Mouse (Mus musculus): ENCODE measurements at regions not wholly inside any gene's neighbourhood (a gene's known extent, or its start where the extent isn't known, plus 50 kb on each side); places are given as distances from the start of the nearest gene placed in this dataset.

GRCm38 (mm10) chr13:25848156-25848555 lies 577.9 kb upstream of the Nrsn1 start:
- Histone ChIP-seq H3K4me3 (replicated peaks) (no peak overlapping the region), H3K27ac (replicated peaks) (no peak overlapping the region), H3K9me3 (replicated peaks) (no peaks in the 10 kb centered on the region), H3K9ac (replicated peaks) (no peak overlapping the region), H3K4me1 (no peaks in the 10 kb centered on the region), H3K36me3 (no peaks in the 10 kb centered on the region), H3K4me2 (no peak overlapping the region), H3K27me3 (replicated peaks) (no peaks in the 10 kb centered on the region)
- WGBS = 88% methylated on average over 4 of the region's 4 CpGs
- ATAC-seq (ENCODE audit: low FRiP score) = no peak

GRCm38 (mm10) chr13:25838237-25838636 lies 567.9 kb upstream of the Nrsn1 start:
- WGBS = 82% methylated on average over 4 of the region's 4 CpGs
- Histone ChIP-seq H3K27me3 (replicated peaks) (no peaks in the 10 kb centered on the region), H3K9ac (replicated peaks) (no peak overlapping the region), H3K4me3 (replicated peaks) (no peak overlapping the region), H3K27ac (replicated peaks) (no peak overlapping the region), H3K4me1 (no peaks in the 10 kb centered on the region), H3K4me2 (no peak overlapping the region), H3K36me3 (no peaks in the 10 kb centered on the region), H3K9me3 (replicated peaks) (no peaks in the 10 kb centered on the region)
- ATAC-seq (ENCODE audit: low FRiP score) = no peak

DNA sequence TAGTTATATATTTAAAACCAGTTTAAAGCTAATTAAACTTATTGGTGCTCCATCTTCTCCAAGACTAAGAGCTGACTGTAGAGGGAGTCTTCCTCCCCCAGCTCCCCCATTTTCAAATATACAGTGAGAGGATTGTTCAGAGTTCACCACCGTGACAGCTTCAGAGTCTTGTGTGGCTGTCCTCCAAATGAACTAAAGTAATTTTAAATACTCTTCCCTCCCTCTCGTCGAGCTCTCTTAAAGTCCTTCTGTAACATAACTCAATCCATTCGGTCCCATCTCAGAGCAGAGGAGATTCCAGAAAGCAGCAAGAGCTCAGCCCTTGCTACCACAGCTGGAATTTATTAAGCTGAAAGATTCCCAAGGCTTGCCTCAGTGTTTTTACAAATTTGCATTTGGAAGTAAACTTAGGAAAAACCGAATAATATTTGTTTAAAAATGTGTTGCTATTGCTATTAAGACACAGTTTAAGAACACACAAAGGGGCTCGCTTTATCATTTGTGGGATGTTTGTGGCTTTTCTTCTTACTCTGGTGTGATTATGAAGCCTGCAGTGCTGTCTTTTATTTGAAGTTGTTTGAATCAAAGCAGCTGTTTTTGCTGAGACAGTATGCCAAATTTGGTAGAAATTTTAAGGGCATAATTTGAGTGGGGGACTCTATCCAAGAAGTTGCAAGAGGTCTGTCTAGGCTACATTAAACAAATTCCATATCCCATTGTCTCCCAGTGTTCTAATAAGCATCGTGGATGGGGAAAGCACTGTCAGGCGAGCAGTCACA lies 559.0 kb upstream of the Nrsn1 start:
- Histone ChIP-seq H3K9me3 (replicated peaks) (no peaks in the 10 kb centered on the region), H3K4me2 (no peak overlapping the region), H3K4me3 (replicated peaks) (no peak overlapping the region), H3K27me3 (replicated peaks) (no peaks in the 10 kb centered on the region), H3K36me3 (no peaks in the 10 kb centered on the region), H3K9ac (replicated peaks) (no peak overlapping the region), H3K27ac (replicated peaks) (no peak overlapping the region), H3K4me1 (no peaks in the 10 kb centered on the region)
- WGBS = 75% methylated on average over 8 of the region's 8 CpGs
- ATAC-seq (ENCODE audit: low FRiP score) = no peak

DNA sequence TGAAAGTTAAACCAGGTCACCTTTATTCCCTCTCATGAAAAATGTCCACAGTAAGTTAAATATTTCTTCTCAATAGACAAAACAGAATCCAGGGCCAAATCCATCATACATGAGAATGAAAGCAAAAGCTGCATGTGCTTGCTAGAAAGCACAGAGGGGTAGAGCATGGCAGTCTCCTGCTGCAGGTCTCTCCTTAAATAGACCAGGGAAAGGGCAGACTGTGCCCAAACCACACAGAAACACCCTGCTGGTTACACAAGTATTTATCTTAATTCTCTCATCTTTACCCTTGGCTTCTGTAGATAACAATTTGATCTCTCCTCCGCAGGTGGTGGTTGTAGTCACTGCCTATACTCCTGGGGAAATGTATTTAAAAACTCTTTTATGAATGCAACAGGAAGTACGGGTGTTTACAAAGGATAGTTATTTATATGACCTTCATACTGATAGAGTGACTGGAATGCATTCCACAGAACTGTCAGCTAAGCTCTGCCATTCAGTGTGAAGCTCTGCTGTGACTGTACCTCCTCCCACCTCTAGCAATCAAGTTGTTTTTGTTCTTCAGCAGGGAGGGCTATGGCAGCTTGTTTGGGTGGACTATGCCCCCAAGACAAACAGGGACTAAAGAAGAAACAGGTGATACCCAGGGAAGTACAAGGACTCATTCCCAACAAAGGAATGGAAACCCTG lies 538.4 kb upstream of the Nrsn1 start:
- Histone ChIP-seq H3K27me3 (replicated peaks) (no peaks in the 10 kb centered on the region), H3K4me3 (replicated peaks) (no peak overlapping the region), H3K9ac (replicated peaks) (no peak overlapping the region), H3K9me3 (replicated peaks) (no peaks in the 10 kb centered on the region), H3K4me1 (no peaks in the 10 kb centered on the region), H3K36me3 (no peaks in the 10 kb centered on the region), H3K27ac (replicated peaks) (no peak overlapping the region), H3K4me2 (no peak overlapping the region)
- ATAC-seq (ENCODE audit: low FRiP score) = no peak
- WGBS = 87% methylated on average over 2 of the region's 2 CpGs

DNA sequence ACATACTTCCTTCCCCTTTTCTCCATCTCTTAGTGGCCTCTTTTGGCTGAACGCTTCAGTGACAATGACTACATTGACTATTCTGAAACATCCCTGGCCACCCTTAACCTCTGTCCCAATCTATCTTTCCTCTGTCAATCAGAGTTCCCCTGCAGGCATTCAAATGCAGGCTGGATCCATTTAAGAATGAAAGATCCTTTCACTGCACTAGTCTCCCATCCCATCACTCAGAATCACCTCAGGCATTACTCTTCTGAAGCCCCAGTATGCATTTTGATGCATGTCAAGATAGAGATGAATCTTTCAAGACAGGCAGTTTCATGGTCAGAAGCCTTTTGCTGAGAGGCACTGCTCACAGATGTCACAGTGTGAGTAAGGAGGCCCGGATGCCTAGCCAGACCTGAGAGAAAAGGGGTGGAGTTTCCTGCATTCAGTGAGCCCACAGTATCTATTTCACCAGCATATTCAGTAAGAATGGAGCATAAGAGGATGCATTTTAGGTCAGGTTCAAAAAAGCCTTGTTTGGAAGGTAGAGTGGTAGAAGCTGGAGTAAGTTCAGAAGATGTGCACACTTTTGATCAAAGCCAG lies 523.0 kb upstream of the Nrsn1 start:
- Histone ChIP-seq H3K4me2 (no peak overlapping the region), H3K4me1 (no peaks in the 10 kb centered on the region), H3K36me3 (no peaks in the 10 kb centered on the region), H3K27me3 (replicated peaks) (no peaks in the 10 kb centered on the region), H3K4me3 (replicated peaks) (no peak overlapping the region), H3K9ac (replicated peaks) (no peak overlapping the region), H3K27ac (replicated peaks) (no peak overlapping the region), H3K9me3 (replicated peaks) (no peaks in the 10 kb centered on the region)
- 28% methylated on average over 2 of the region's 2 CpGs for WGBS
- ATAC-seq (ENCODE audit: low FRiP score) = no peak

DNA sequence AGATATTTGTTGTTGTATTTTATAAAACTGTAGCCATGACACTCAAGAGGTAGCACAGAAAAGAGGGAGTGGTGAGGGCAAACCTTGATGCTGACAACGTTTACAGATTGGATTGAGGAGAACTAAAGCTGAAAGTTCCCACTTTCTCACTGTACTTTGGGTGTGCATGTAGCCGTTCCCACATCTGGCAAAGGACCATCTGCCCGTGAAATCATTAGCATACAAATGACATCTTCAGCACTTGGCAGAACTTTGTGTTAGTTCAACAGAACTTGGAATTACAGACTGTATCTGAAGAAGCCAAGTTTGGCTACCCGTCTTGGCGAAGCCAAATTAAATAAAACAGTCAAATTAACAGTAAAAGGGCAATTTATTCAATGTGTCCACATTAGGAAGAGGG lies 510.9 kb upstream of the Nrsn1 start:
- H3K4me2 ChIP-seq = no peak overlapping the region
- H3K36me3 ChIP-seq = no peaks in the 10 kb centered on the region
- no peak overlapping the region for H3K4me3 ChIP-seq (replicated peaks)
- H3K4me1 ChIP-seq = no peaks in the 10 kb centered on the region
- H3K9ac ChIP-seq (replicated peaks) = no peak overlapping the region
- no peaks in the 10 kb centered on the region for H3K27me3 ChIP-seq (replicated peaks)
- WGBS = 62% methylated on average over 5 of the region's 5 CpGs
- H3K9me3 ChIP-seq (replicated peaks) = no peaks in the 10 kb centered on the region
- ATAC-seq (ENCODE audit: low FRiP score) = no peak
- no peak overlapping the region for H3K27ac ChIP-seq (replicated peaks)

GRCm38 (mm10) chr13:25777706-25778105 lies 507.4 kb upstream of the Nrsn1 start:
- H3K27ac ChIP-seq (replicated peaks) = no peak overlapping the region
- no peak overlapping the region for H3K9ac ChIP-seq (replicated peaks)
- H3K4me3 ChIP-seq (replicated peaks) = no peak overlapping the region
- H3K27me3 ChIP-seq (replicated peaks) = no peaks in the 10 kb centered on the region
- H3K4me1 ChIP-seq = peaks cover 7% of the 10 kb centered on the region; the same call in 1 of the 2 replicates
- no peaks in the 10 kb centered on the region for H3K36me3 ChIP-seq
- no peaks in the 10 kb centered on the region for H3K9me3 ChIP-seq (replicated peaks)
- no peak for ATAC-seq (ENCODE audit: low FRiP score)
- whole genome bisulfite sequencing = 76% methylated on average over 3 of the region's 3 CpGs
- no peak overlapping the region for H3K4me2 ChIP-seq

DNA sequence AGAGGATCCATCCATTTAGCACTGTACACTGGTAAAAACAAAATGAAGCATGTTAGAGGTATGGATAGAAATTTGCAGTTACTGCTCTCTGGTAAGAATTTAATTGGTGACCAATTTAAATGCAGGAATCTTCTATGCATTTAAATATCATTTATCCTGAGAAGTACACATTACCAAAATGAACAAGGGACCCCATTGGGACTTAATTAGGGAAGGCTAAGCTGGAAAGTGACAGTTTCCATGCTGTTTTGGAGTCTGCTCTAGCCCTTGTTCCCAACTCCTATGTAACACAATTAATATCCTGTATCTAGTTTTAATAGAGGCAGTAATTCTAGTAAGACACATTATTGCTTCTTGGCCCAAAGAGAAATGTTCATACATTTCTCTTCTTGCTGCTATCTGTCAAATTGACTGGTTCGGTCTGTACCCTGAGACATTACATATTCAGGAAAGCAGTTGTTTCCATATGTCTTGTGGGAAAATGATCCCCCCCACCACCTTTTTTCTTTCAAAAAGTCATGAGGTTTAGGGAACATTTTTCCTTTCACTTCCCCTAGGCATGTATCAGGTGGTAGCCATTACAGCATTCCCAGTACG lies 504.4 kb upstream of the Nrsn1 start:
- H3K27me3 ChIP-seq (replicated peaks) = no peaks in the 10 kb centered on the region
- peak; percentile 24; the same call in 1 of the 2 replicates for ATAC-seq (ENCODE audit: low FRiP score)
- H3K4me1 ChIP-seq = peaks cover 7% of the 10 kb centered on the region; the same call in 1 of the 2 replicates
- H3K9me3 ChIP-seq (replicated peaks) = no peaks in the 10 kb centered on the region
- no peak overlapping the region for H3K9ac ChIP-seq (replicated peaks)
- WGBS = 32% methylated on average over 2 of the region's 2 CpGs
- no peak overlapping the region for H3K4me2 ChIP-seq
- H3K27ac ChIP-seq (replicated peaks) = no peak overlapping the region
- H3K36me3 ChIP-seq = no peaks in the 10 kb centered on the region
- H3K4me3 ChIP-seq (replicated peaks) = no peak overlapping the region

DNA sequence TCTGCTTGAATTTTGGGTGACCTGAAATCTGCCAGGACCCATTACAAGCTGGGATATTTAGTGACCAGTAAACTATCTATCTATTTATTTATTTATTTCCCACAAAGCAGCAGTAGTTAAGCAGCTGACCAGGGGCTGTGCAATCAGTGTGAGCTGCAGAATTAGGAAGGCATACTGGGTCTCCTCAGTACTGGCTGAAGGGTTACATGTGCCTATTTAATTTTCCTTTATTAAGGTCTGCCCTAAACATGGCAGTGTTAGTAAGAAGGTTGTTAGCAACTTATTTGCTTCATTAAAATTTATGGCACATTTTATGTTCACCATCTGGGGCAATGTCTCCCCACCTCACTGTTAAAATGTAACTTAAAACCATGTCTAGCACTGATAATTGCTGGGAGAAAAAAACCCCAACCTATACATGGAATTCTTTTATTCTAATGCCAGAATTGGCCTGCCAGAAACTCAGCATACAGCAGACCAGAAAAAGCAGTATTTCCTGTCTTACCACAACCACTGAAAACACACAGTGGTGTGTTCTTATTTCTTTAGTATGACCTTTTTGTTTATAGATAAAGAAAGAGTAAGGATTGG lies 484.3 kb upstream of the Nrsn1 start:
- Histone ChIP-seq H3K36me3 (no peaks in the 10 kb centered on the region), H3K4me2 (no peak overlapping the region), H3K27me3 (replicated peaks) (no peaks in the 10 kb centered on the region), H3K27ac (replicated peaks) (no peak overlapping the region), H3K4me1 (peaks cover 9% of the 10 kb centered on the region; the same call in 1 of the 2 replicates), H3K9ac (replicated peaks) (no peak overlapping the region), H3K4me3 (replicated peaks) (no peak overlapping the region), H3K9me3 (replicated peaks) (no peaks in the 10 kb centered on the region)
- 0 out of 2 replicates have a peak, but pooled peaks have one; percentile 39 for ATAC-seq (ENCODE audit: low FRiP score)

- Histone ChIP-seq H3K4me3 (replicated peaks) (no peak overlapping the region), H3K36me3 (no peaks in the 10 kb centered on the region), H3K4me1 (peaks cover 9% of the 10 kb centered on the region; the same call in 1 of the 2 replicates), H3K27me3 (replicated peaks) (no peaks in the 10 kb centered on the region), H3K9ac (replicated peaks) (no peak overlapping the region), H3K4me2 (no peak overlapping the region), H3K27ac (replicated peaks) (peak overlapping the region; percentile 13; the same call in 1 of the 2 replicates), H3K9me3 (replicated peaks) (no peaks in the 10 kb centered on the region)
- WGBS = 27% methylated on average over 4 of the region's 4 CpGs
- ATAC-seq (ENCODE audit: low FRiP score) = 0 out of 2 replicates have a peak, but pooled peaks have one; percentile 12
These were observed 481.1 kb upstream of the Nrsn1 start for GRCm38 (mm10) chr13:25751409-25751777.

Measured in neural tube, embryonic 15.5 days (tissue).